Mouse (Mus musculus) megakaryocyte-erythroid progenitor cell, adult 5 weeks (primary cell): ENCODE results near the gene Gm14308. TPM values are rescaled to one million over a fixed set of nuclear protein-coding genes. Genes with fewer than 3 reads are reported as not detected.

ENCODE experiments used
- polyA plus RNA-seq: library from polyadenylated mRNA; stranded (reverse); fragments of >175 nt; gene quantifications from 2 replicates; pipeline ENCODE4 v1.2.3, GENCODE M21; 2012

Gm14308 gene
- 0.68 and 1.0 TPM in 2 replicates for polyA plus RNA-seq

GRCm38 (mm10) chr2:176636244-176636643 is at the start of gene Gm14308:
Gene Gm14308 (minus strand): TSS chr2:176636344.

GRCm38 (mm10) chr2:176670222-176670621 is 34.1 kb upstream of the Gm14308 start, which contains the start of gene Zfp973:
Gene Zfp973 (plus strand): TSS chr2:176670522.

Other genes starting within 250 kb of the Gm14308 start
- not detected in 2 replicates for gene Gm14435, start 212.8 kb downstream of the Gm14308 start, polyA plus RNA-seq
- gene Gm14434, start 149.6 kb downstream of the Gm14308 start, polyA plus RNA-seq: not detected in 2 replicates
- gene Zfp967, start 115.3 kb downstream of the Gm14308 start, polyA plus RNA-seq: 0.07 TPM in 1 of 2 replicates, not detected in the other
- gene Zfp973, start 34.2 kb upstream of the Gm14308 start, polyA plus RNA-seq: 0.51 and 0.89 TPM in 2 replicates
- 0.78 and 1.0 TPM in 2 replicates for gene Gm14305, start 72.0 kb upstream of the Gm14308 start, polyA plus RNA-seq
- 0.03 and 0.05 TPM in 2 replicates for gene Gm14295, start 162.3 kb upstream of the Gm14308 start, polyA plus RNA-seq
- gene Gm14408, start 194.8 kb upstream of the Gm14308 start, polyA plus RNA-seq: not detected in 2 replicates